Mouse (Mus musculus): ENCODE measurements around the gene Arid5b. TPM values are rescaled to one million over a fixed set of nuclear protein-coding genes. Genes with fewer than 3 reads are reported as not detected.

The Arid5b gene
- polyA plus RNA-seq, 1 experiment from 2014 or later: 39.1 TPM

DNA sequence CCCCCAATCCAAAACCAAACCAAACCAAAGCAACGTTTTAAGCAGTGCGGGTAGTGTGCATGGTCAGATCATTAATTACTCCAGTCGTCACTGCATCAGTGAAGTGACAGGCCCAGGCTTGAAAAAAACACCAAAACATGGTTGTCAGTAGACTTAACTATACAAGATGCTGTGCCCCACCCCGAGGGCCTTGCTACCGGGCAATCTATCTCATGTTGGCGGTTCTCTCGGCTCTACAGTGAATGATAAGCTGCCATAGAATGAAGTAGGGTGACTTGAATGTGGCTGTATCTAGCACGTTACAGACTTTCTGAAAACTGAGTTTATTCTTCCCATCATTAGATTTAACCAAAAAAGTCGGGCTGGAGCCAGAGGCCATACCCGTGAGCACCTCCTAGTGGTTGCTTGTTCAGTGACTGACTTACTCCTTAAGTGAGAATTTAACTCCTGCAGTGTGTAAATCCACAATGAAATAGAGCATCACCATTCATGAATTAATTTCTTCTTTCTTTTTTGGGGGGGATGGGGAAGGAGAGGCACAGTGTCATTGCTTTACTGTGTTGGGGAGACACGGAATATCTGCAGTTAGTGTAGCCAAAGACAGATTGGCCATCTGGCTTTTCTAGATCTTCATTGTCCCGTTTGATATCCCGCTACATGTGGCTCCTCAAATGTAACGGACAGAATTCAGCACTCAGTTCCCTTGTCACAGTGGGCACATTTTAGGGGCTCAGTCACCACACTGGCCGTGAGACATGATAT is 188.9 kb downstream of the Arid5b start:
- peaks cover 2% of the 10 kb centered on the region; the same call in 1 of the 2 replicates for H3K36me3 ChIP-seq
- 0 out of 2 replicates have a peak, but pooled peaks have one; percentile 25 for ATAC-seq (ENCODE audit: borderline replicate concordance, extremely low read depth, low FRiP score, low TSS enrichment)
- H3K4me2 ChIP-seq: no peak overlapping the region
- peak overlapping the region; percentile 70 for H3K27ac ChIP-seq
- H3K9me3 ChIP-seq: no peaks in the 10 kb centered on the region
- no peak overlapping the region for H3K4me3 ChIP-seq
- H3K4me1 ChIP-seq: peaks cover 41% of the 10 kb centered on the region
- no peaks in the 10 kb centered on the region for H3K27me3 ChIP-seq
- 42% methylated on average over 15 of the region's 15 CpGs for WGBS
- no peak overlapping the region for H3K9ac ChIP-seq

DNA sequence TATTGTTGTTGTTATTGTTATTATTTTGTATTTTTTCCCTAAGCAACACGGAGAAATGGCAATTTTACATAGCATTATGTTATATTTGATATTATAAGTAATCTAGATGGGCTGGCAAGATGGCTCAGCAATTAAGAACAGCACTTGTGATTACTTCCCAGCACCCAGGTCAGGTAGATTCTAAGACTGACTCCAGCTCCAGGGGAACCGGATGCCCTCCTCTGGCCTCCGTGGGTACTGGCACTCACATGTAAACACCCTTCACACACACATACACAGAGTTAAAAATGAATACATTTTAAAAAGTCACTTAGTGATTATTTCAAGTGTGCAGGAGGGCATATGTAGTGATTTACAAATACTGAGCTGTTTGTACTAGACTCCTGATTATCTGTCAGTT is 190.8 kb downstream of the Arid5b start:
- Histone ChIP-seq H3K9ac (no peak overlapping the region), H3K36me3 (no peaks in the 10 kb centered on the region), H3K9me3 (no peaks in the 10 kb centered on the region), H3K27ac (no peak overlapping the region), H3K27me3 (no peaks in the 10 kb centered on the region), H3K4me2 (no peak overlapping the region), H3K4me3 (no peak overlapping the region), H3K4me1 (peaks cover 28% of the 10 kb centered on the region)
- WGBS: 65% methylated on average over 3 of the region's 3 CpGs
- ATAC-seq (ENCODE audit: borderline replicate concordance, extremely low read depth, low FRiP score, low TSS enrichment): no peak

DNA sequence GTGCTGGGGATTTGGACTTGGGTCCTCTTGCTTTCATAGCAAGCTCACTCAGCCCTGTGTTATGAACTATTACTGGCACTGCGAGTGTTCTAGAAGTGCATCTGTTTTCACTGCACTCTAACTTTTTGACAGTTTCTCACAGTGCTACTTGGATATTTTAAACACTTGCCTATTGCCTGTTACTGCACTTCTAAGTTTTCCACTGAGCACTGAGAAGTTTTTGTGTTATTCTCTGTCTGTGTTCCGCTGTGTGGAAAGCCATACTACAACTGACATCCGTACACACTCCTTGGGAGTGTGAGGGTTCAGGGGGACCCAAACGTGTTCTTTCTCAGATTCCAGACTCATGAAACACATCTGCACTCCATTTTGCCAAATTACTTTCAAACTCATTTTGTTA is 191.6 kb downstream of the Arid5b start:
- Histone ChIP-seq H3K4me3 (no peak overlapping the region), H3K4me1 (peaks cover 26% of the 10 kb centered on the region), H3K4me2 (no peak overlapping the region), H3K9me3 (no peaks in the 10 kb centered on the region), H3K36me3 (no peaks in the 10 kb centered on the region), H3K9ac (no peak overlapping the region), H3K27ac (no peak overlapping the region), H3K27me3 (no peaks in the 10 kb centered on the region)
- 66% methylated on average over 4 of the region's 4 CpGs for WGBS
- ATAC-seq (ENCODE audit: borderline replicate concordance, extremely low read depth, low FRiP score, low TSS enrichment): no peak

DNA sequence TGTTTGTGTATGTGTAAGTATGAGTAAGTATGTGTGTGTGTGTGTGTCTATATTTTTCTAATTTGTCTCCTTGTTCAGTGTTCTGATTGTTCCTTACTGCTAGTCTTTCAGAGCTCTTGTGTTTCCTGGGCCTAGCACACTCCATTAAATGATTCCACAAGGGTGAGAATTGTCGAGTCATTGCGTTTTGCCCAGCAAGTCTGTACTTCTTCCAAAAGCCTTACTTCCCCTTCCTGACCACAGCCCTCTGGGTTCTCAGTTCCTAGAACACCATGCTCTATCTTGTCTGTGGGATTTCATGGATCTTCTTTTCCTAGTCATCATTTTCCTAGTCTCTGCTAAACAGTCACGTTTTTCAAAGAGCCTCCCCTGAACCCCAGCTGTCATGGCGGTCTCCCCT is 193.0 kb downstream of the Arid5b start:
- H3K4me2 ChIP-seq: no peak overlapping the region
- no peak overlapping the region for H3K27ac ChIP-seq
- H3K27me3 ChIP-seq: no peaks in the 10 kb centered on the region
- H3K4me3 ChIP-seq: no peak overlapping the region
- no peak overlapping the region for H3K9ac ChIP-seq
- peaks cover 16% of the 10 kb centered on the region for H3K4me1 ChIP-seq
- H3K9me3 ChIP-seq: no peaks in the 10 kb centered on the region
- WGBS: 74% methylated on average over 4 of the region's 4 CpGs
- H3K36me3 ChIP-seq: no peaks in the 10 kb centered on the region
- ATAC-seq (ENCODE audit: borderline replicate concordance, extremely low read depth, low FRiP score, low TSS enrichment): no peak

DNA sequence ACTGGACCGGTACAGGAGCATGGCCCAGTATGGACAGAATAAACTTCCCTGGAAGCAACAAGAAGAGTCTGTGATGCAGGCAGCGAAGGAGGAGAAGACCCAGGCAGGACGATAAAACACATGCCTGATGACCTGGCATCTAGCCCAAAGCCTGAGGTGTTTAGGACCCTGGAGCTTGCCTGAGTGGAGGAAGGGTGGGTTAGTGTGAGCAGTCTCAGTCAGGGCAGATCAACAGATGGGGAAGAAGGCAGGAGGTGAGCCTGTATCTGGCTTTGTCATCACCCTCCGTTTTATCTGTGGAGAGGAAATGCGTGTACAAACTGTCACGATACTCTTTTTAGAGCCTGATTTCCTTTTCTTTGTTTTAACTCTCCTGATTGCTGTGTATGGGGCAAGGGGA is 196.8 kb downstream of the Arid5b start:
- no peak for ATAC-seq (ENCODE audit: borderline replicate concordance, extremely low read depth, low FRiP score, low TSS enrichment)
- Histone ChIP-seq H3K4me1 (peaks cover 5% of the 10 kb centered on the region), H3K4me2 (no peak overlapping the region), H3K4me3 (no peak overlapping the region), H3K27me3 (no peaks in the 10 kb centered on the region), H3K27ac (no peak overlapping the region), H3K36me3 (no peaks in the 10 kb centered on the region), H3K9me3 (no peaks in the 10 kb centered on the region), H3K9ac (no peak overlapping the region)
- WGBS: 42% methylated on average over 6 of the region's 6 CpGs

DNA sequence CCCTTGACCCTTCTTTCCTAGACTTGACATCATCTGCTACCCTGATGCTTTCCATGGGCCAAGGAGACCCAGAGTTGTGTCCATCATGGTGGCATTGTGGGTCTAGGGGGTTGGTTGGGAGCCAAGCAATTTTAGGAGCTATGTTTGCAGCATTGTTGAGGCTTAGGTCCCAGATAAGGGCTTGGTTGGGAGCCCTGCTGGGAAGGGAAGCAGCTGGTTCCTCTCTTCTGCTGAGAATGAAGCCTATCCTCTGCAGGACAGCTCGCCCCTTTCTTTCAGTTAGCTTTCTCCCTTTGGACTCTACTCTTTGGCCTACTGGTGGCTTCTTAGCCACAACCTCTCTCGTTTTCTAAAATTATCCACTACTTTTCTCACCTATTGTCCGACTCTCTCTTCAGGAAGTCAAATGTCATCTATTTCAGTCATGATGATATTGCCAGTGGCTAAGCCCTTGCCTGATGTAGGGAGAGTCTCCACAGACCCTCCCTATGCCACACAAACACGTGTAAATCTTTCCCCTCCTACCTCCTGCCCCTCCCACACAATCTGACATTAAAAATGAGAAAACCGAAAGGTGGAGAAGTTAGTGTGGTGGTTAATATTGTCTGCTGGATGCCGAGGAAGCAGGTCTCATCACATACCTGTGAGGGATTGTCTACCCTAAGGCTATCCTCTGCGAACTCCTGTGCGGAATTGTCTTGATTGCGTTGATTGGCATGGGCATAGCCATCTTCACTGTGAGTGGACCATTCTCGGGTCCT is 198.4 kb downstream of the Arid5b start:
- Histone ChIP-seq H3K4me2 (no peak overlapping the region), H3K27ac (no peak overlapping the region), H3K36me3 (no peaks in the 10 kb centered on the region), H3K9ac (no peak overlapping the region), H3K4me1 (peaks cover 5% of the 10 kb centered on the region), H3K4me3 (no peak overlapping the region), H3K9me3 (no peaks in the 10 kb centered on the region), H3K27me3 (no peaks in the 10 kb centered on the region)
- WGBS: 79% methylated on average over 10 of the region's 10 CpGs
- no peak for ATAC-seq (ENCODE audit: borderline replicate concordance, extremely low read depth, low FRiP score, low TSS enrichment)

DNA sequence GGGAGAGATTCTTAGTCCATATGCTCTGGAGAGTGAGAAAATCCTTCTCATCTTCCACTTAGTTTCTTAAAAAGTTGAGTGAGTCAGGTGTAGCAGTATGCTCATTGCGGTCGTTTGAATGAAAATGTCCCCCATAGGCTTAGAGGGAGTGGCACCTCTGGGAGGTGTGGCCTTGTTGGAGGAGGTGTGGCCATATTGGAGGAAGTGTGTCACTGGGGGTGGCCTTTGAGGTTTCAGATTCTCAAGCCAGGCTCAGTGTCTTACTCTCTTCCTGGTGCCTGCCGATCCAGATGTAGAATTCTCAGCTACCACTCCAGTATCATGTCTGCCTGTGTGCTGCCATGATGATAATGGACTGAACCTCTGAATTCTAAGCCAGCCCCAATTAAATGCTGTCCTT is 199.8 kb downstream of the Arid5b start:
- Histone ChIP-seq H3K9ac (no peak overlapping the region), H3K4me2 (no peak overlapping the region), H3K4me1 (peaks cover 5% of the 10 kb centered on the region), H3K27me3 (no peaks in the 10 kb centered on the region), H3K36me3 (no peaks in the 10 kb centered on the region), H3K27ac (no peak overlapping the region), H3K9me3 (no peaks in the 10 kb centered on the region), H3K4me3 (no peak overlapping the region)
- 91% methylated on average over 3 of the region's 3 CpGs for WGBS
- no peak for ATAC-seq (ENCODE audit: borderline replicate concordance, extremely low read depth, low FRiP score, low TSS enrichment)

DNA sequence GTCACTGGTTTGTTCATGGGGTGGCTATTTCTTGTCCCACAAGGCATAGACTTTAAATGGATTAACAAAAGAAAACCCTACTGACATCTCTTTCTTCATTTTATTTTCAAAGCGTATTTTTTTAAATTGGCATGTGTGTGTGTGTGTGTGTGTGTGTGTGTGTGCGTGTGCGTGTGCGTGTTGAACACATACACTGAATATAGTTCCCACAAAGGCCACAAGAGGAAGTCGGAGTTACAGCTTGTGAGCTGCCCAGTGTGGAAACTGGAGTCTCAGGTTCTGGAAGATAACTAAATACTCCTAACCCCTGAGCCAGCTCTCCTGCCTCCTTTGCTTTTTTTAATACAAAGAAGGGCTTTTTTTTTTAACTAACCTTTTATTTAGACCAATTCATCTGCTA is 203.4 kb downstream of the Arid5b start:
- Histone ChIP-seq H3K36me3 (no peaks in the 10 kb centered on the region), H3K9me3 (no peaks in the 10 kb centered on the region), H3K4me3 (no peak overlapping the region), H3K4me1 (no peaks in the 10 kb centered on the region), H3K4me2 (no peak overlapping the region), H3K27me3 (no peaks in the 10 kb centered on the region), H3K27ac (no peak overlapping the region), H3K9ac (no peak overlapping the region)
- no peak for ATAC-seq (ENCODE audit: borderline replicate concordance, extremely low read depth, low FRiP score, low TSS enrichment)
- 88% methylated on average over 5 of the region's 5 CpGs for WGBS

DNA sequence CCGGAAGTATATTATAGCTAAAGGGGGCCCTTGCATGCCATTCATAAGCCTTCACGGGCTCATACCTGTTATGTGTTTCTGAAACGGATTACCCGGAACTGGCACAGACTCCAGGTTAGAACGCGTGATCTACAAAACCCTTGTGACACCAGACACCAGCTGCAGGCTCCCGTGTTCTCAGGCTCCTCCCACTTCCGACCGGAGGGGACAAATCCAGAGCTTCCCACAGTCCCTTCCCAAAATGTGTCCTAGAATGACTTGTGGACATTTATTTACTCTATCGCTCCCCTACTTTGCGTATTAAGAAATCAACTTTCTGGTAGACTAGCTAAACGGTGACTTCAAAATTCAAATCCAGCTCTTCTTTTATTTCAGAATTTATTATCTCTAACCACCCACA is 204.2 kb downstream of the Arid5b start:
- H3K4me1 ChIP-seq: no peaks in the 10 kb centered on the region
- H3K27ac ChIP-seq: no peak overlapping the region
- H3K9me3 ChIP-seq: no peaks in the 10 kb centered on the region
- no peaks in the 10 kb centered on the region for H3K27me3 ChIP-seq
- no peak overlapping the region for H3K4me3 ChIP-seq
- H3K36me3 ChIP-seq: no peaks in the 10 kb centered on the region
- no peak for ATAC-seq (ENCODE audit: borderline replicate concordance, extremely low read depth, low FRiP score, low TSS enrichment)
- 84% methylated on average over 12 of the region's 12 CpGs for WGBS
- no peak overlapping the region for H3K4me2 ChIP-seq
- no peak overlapping the region for H3K9ac ChIP-seq

DNA sequence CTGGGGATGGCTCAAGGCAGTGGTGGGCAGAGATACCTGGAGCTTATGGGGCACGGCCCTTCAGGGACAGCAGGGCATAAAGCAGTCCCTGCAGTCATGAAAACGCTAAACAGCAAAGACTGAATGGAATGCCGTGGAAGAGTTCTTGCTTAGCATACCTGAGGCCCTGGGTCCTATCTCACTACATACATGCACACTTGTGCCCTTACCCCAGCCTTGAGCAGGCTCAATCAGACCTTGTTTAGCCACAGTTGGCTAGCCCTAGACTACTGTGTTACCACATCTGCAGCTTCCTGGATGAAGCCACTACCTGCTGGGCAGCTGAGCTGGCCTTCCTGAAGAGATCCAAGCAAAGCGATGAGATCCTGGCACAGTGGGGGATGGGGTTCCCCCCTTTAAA is 205.9 kb downstream of the Arid5b start:
- ATAC-seq (ENCODE audit: borderline replicate concordance, extremely low read depth, low FRiP score, low TSS enrichment): no peak
- no peak overlapping the region for H3K4me3 ChIP-seq
- H3K9me3 ChIP-seq: no peaks in the 10 kb centered on the region
- H3K27me3 ChIP-seq: no peaks in the 10 kb centered on the region
- H3K27ac ChIP-seq: no peak overlapping the region
- H3K36me3 ChIP-seq: no peaks in the 10 kb centered on the region
- 86% methylated on average over 4 of the region's 4 CpGs for whole genome bisulfite sequencing
- H3K4me1 ChIP-seq: no peaks in the 10 kb centered on the region
- no peak overlapping the region for H3K9ac ChIP-seq
- no peak overlapping the region for H3K4me2 ChIP-seq

DNA sequence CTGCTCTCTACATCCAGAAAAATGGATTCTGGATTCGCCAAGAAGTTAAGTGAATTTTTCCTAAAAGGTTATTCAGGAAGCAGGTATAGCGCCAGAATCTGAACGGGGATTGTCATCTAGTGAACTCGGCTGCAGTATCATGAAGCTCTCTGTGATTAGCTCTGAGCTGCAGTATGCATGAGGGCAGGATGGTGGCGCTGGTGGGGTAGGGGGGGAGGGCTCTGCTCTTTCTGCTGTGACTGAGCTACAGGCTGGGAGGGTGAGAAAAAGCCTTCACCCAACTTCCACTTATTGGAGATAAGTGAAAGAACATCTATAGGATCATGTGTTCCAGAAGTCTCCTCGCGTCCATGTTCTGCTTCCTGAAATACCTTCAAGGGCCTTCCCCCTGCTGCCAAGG is 207.5 kb downstream of the Arid5b start:
- H3K9ac ChIP-seq: no peak overlapping the region
- H3K36me3 ChIP-seq: no peaks in the 10 kb centered on the region
- ATAC-seq (ENCODE audit: borderline replicate concordance, extremely low read depth, low FRiP score, low TSS enrichment): no peak
- 74% methylated on average over 7 of the region's 7 CpGs for WGBS
- H3K4me1 ChIP-seq: no peaks in the 10 kb centered on the region
- H3K9me3 ChIP-seq: no peaks in the 10 kb centered on the region
- no peak overlapping the region for H3K27ac ChIP-seq
- H3K4me2 ChIP-seq: no peak overlapping the region
- H3K27me3 ChIP-seq: no peaks in the 10 kb centered on the region
- H3K4me3 ChIP-seq: no peak overlapping the region

DNA sequence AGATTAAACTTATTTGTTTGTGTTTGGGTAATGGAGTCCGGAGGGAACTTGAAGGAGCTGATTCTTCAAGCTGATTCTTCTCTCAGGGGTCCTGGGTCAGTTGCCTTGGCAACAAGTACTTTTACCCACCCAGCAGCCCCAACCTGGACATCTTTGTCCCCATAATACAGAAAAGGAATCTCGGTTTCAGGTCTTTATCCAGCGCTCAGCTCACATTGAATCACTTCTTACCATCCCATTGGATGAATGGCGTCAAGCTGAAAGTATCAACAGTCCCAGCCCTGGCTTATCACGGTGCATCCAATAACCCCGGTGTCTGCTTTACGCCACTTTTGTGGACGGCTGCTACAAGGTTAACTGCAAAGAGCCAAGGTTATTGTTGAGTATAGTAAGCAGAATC is 210.1 kb downstream of the Arid5b start:
- no peak overlapping the region for H3K4me3 ChIP-seq
- no peak overlapping the region for H3K9ac ChIP-seq
- H3K4me2 ChIP-seq: no peak overlapping the region
- no peaks in the 10 kb centered on the region for H3K36me3 ChIP-seq
- 68% methylated on average over 8 of the region's 8 CpGs for WGBS
- no peaks in the 10 kb centered on the region for H3K9me3 ChIP-seq
- H3K27me3 ChIP-seq: no peaks in the 10 kb centered on the region
- H3K27ac ChIP-seq: no peak overlapping the region
- H3K4me1 ChIP-seq: peaks cover 5% of the 10 kb centered on the region; the same call in 1 of the 2 replicates
- ATAC-seq (ENCODE audit: borderline replicate concordance, extremely low read depth, low FRiP score, low TSS enrichment): no peak
